Mouse (Mus musculus) MEL (cell line): Measurements from ENCODE around the gene Olfr958. TPM values are rescaled to one million over a fixed set of nuclear protein-coding genes. Genes with fewer than 3 reads are reported as not detected.

Experiments
- DNase-seq: peaks from one replicate; pipeline ENCODE4 v3.0.0; 2011; ENCODE audit warnings: low read depth, low spot score
- H3K27ac ChIP-seq: 2 replicates; pipeline ENCODE4 v1.5.1; 2012; ENCODE audit warnings: low read depth, mild to moderate bottlenecking, control low read depth, low read length, moderate library complexity; ENCODE audit not compliant: control insufficient read depth
- H3K27me3 ChIP-seq, 2 experiments: fragments of 150-350 bp in 1 of 2; sonication (generic) in 1 of 2; 2 replicates each; pipeline ENCODE4 v1.6.1; 2012; ENCODE audit warnings: low read length in 2 of 2, mild to moderate bottlenecking in 2 of 2, improper control_type of control experiment in 1 of 2, moderate library complexity in 1 of 2; ENCODE audit not compliant: insufficient read depth in 2 of 2, control insufficient read depth in 1 of 2
- H3K36me3 ChIP-seq, 2 experiments: 2 replicates each; pipeline ENCODE4 v1.6.1; 2012 to 2014; ENCODE audit warnings: low read length in 2 of 2, improper control_type of control experiment in 1 of 2, inconsistent platforms in 1 of 2, mild to moderate bottlenecking in 1 of 2; ENCODE audit not compliant: insufficient read depth in 2 of 2, control insufficient read depth in 1 of 2
- H3K4me1 ChIP-seq, 2 experiments: fragments of 150-350 bp in 1 of 2; sonication (generic) in 1 of 2; 2 replicates each; pipeline ENCODE4 v1.6.1; 2012; ENCODE audit warnings: low read length in 2 of 2, improper control_type of control experiment in 1 of 2, mild to moderate bottlenecking in 1 of 2; ENCODE audit not compliant: insufficient read depth in 2 of 2, control insufficient read depth in 1 of 2
- H3K4me3 ChIP-seq, 2 experiments: fragments of 150-350 bp in 1 of 2; sonication (generic) in 1 of 2; 2 replicates each; pipeline ENCODE4 v1.5.1; 2012; ENCODE audit warnings: low read depth in 2 of 2, low read length in 2 of 2, mild to moderate bottlenecking in 2 of 2, moderate library complexity in 2 of 2, control low read depth in 1 of 2, improper control_type of control experiment in 1 of 2; ENCODE audit not compliant: control insufficient read depth in 1 of 2, insufficient read depth in 1 of 2
- H3K79me2 ChIP-seq: 2 replicates; pipeline ENCODE4 v1.6.1; 2012; ENCODE audit warnings: mild to moderate bottlenecking, low read length, moderate library complexity; ENCODE audit not compliant: control insufficient read depth, poor library complexity, insufficient read depth
- H3K9ac ChIP-seq: 2 replicates; pipeline ENCODE4 v1.6.1; 2012; ENCODE audit warnings: low read depth, mild to moderate bottlenecking, control low read depth, low read length, moderate library complexity; ENCODE audit not compliant: control insufficient read depth, poor library complexity, severe bottlenecking
- H3K9me3 ChIP-seq: fragments of 150-350 bp; sonication (generic); replicated peaks from 2 replicates; pipeline ENCODE4 v1.6.1; 2012; ENCODE audit warnings: mild to moderate bottlenecking, low read length, improper control_type of control experiment, moderate library complexity; ENCODE audit not compliant: insufficient read depth
- BHLHE40 ChIP-seq: IDR thresholded peaks from 2 replicates; pipeline ENCODE4 v1.6.1; 2012; ENCODE audit warnings: low read depth, mild to moderate bottlenecking, inconsistent platforms, low read length, improper control_type of control experiment, borderline replicate concordance
- CHD1 ChIP-seq: IDR thresholded peaks from 2 replicates; pipeline ENCODE4 v1.6.1; 2012; ENCODE audit warnings: low read depth, mild to moderate bottlenecking, inconsistent platforms, low read length, improper control_type of control experiment
- CHD2 ChIP-seq: IDR thresholded peaks from 2 replicates; pipeline ENCODE4 v1.6.1; 2011; ENCODE audit warnings: low read length, improper control_type of control experiment
- CTCF ChIP-seq, 3 experiments: IDR thresholded peaks in 2 of 3; conservative IDR thresholded peaks in 1 of 3; 2 replicates each; pipeline ENCODE4 v1.5.1; 2011 to 2012; ENCODE audit warnings: low read length in 3 of 3, low read depth in 2 of 3, mild to moderate bottlenecking in 2 of 3, improper control_type of control experiment in 1 of 3, inconsistent platforms in 1 of 3, mixed read lengths in 1 of 3, moderate library complexity in 1 of 3; ENCODE audit not compliant: control insufficient read depth in 1 of 3, insufficient read depth in 1 of 3, poor library complexity in 1 of 3, severe bottlenecking in 1 of 3
- E2F4 ChIP-seq: IDR thresholded peaks from 2 replicates; pipeline ENCODE4 v1.6.1; 2011; ENCODE audit warnings: low read depth, low read length, improper control_type of control experiment, borderline replicate concordance
- ELF1 ChIP-seq: IDR thresholded peaks from 2 replicates; pipeline ENCODE4 v1.6.1; 2014; ENCODE audit warnings: low read depth, mild to moderate bottlenecking, inconsistent platforms, low read length, improper control_type of control experiment, moderate library complexity
- EP300 ChIP-seq, 2 experiments: IDR thresholded peaks; 2 replicates each; pipeline ENCODE4 v1.6.1; 2011; ENCODE audit warnings: improper control_type of control experiment in 2 of 2, low read length in 2 of 2, low read depth in 1 of 2, mild to moderate bottlenecking in 1 of 2
- ETS1 ChIP-seq: IDR thresholded peaks from 2 replicates; pipeline ENCODE4 v1.6.1; 2012; ENCODE audit warnings: low read depth, mild to moderate bottlenecking, inconsistent platforms, low read length, improper control_type of control experiment, moderate library complexity
- GABPA ChIP-seq: IDR thresholded peaks from 2 replicates; pipeline ENCODE4 v1.6.1; 2012; ENCODE audit warnings: low read depth, mild to moderate bottlenecking, inconsistent platforms, low read length, improper control_type of control experiment, moderate library complexity
- GATA1 ChIP-seq: IDR thresholded peaks from 2 replicates; pipeline ENCODE4 v1.6.1; 2011; ENCODE audit warnings: low read depth, low read length, improper control_type of control experiment
- HCFC1 ChIP-seq: IDR thresholded peaks from 2 replicates; pipeline ENCODE4 v1.6.1; 2012; ENCODE audit warnings: low read depth, mild to moderate bottlenecking, inconsistent platforms, low read length, improper control_type of control experiment, moderate library complexity
- JUND ChIP-seq: IDR thresholded peaks from 2 replicates; pipeline ENCODE4 v1.6.1; 2011; ENCODE audit warnings: low read depth, mild to moderate bottlenecking, improper control_type of control experiment, low read length
- KAT2A ChIP-seq: conservative IDR thresholded peaks from 2 replicates; pipeline ENCODE4 v1.6.1; 2012; ENCODE audit warnings: low read depth, low read length, improper control_type of control experiment, inconsistent platforms
- MEF2A ChIP-seq: IDR thresholded peaks from 2 replicates; pipeline ENCODE4 v1.6.1; 2014; ENCODE audit warnings: low read depth, mild to moderate bottlenecking, inconsistent platforms, low read length, improper control_type of control experiment; ENCODE audit not compliant: poor library complexity, insufficient replicate concordance, severe bottlenecking; ENCODE audit errors: extremely low read depth
- MYB ChIP-seq: IDR thresholded peaks from 2 replicates; pipeline ENCODE4 v1.6.1; 2011; ENCODE audit warnings: mild to moderate bottlenecking, low read depth, low read length, improper control_type of control experiment
- MYC ChIP-seq: IDR thresholded peaks from 2 replicates; pipeline ENCODE4 v1.6.1; 2011; ENCODE audit warnings: low read depth, mild to moderate bottlenecking, low read length, improper control_type of control experiment, moderate library complexity
- RAD21 ChIP-seq: IDR thresholded peaks from 2 replicates; pipeline ENCODE4 v1.6.1; 2011; ENCODE audit warnings: mild to moderate bottlenecking, low read depth, low read length, improper control_type of control experiment
- RCOR1 ChIP-seq: IDR thresholded peaks from 2 replicates; pipeline ENCODE4 v1.6.1; 2012; ENCODE audit warnings: low read depth, mild to moderate bottlenecking, inconsistent platforms, low read length, improper control_type of control experiment
- SMC3 ChIP-seq: IDR thresholded peaks from 2 replicates; pipeline ENCODE4 v1.6.1; 2011; ENCODE audit warnings: low read depth, low read length, improper control_type of control experiment
- TAL1 ChIP-seq: IDR thresholded peaks from 2 replicates; pipeline ENCODE4 v1.6.1; 2012; ENCODE audit warnings: mild to moderate bottlenecking, inconsistent platforms, low read length, moderate library complexity, mixed read lengths
- TBP ChIP-seq: IDR thresholded peaks from 2 replicates; pipeline ENCODE4 v1.8.0; 2011; ENCODE audit warnings: low read depth, low read length, improper control_type of control experiment
- TCF12 ChIP-seq: IDR thresholded peaks from 2 replicates; pipeline ENCODE4 v1.6.1; 2014; ENCODE audit warnings: low read depth, mild to moderate bottlenecking, inconsistent platforms, low read length, improper control_type of control experiment, moderate library complexity
- USF1 ChIP-seq: IDR thresholded peaks from 2 replicates; pipeline ENCODE4 v1.6.1; 2014; ENCODE audit warnings: low read depth, mild to moderate bottlenecking, inconsistent platforms, low read length, improper control_type of control experiment, moderate library complexity
- polyA plus RNA-seq, 2 experiments: library from polyadenylated mRNA; stranded (reverse) in 1 of 2; unstranded in 1 of 2; fragments of >175 nt in 1 of 2; fragments of >200 nt in 1 of 2; gene quantifications; 2 replicates each; pipeline versions ENCODE4 v1.2.1 to v1.2.4; 2012; ENCODE audit warnings: low replicate concordance in 2 of 2, low read depth in 1 of 2; ENCODE audit not compliant: insufficient read length in 2 of 2, insufficient read depth in 1 of 2, missing spikeins in 1 of 2
- total RNA-seq: library from RNA; depleted of rRNA; stranded (reverse); fragments of 300-350 nt; gene quantifications from 2 replicates; pipeline ENCODE4 v1.2.3, GENCODE M21; 2012

The Olfr958 gene
- total and polyA plus RNA-seq, 3 experiments: not detected

DNA sequence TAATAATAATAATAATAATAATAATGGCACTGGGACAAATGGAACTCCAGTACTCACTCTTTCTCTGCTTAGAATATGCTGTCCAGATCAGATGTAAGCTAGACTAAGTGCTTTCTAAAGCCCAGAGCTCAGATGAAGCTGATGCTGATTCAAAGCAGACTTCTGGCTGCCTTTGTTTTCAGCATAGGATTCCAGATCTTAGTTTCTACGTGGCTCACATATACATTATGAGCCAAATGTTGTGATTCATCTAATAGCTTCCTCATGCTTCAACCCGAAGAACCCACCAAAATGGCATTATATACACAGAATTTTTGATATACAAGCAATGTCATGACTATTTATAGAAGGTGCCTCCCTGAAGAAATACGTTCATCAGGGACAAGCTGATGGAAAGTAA is 38.3 kb downstream of the Olfr958 start, which contains the start of gene Olfr957:
Gene Olfr957 (minus strand): TSS at position 279 of the 400 bp plus-strand sequence.
- DNase-seq: no peak
- Histone ChIP-seq H3K36me3 (no peaks in the 10 kb centered on the region), H3K4me1 (no peaks in the 10 kb centered on the region), H3K27me3 (no peaks in the 10 kb centered on the region), H3K9ac (no peak within 1 kb of the TSS), H3K27ac (no peak within 1 kb of the TSS), H3K9me3 (no peaks in the 10 kb centered on the region), H3K79me2 (no peaks in the 10 kb centered on the region), H3K4me3 (no peak within 1 kb of the TSS)
- no peak for TF ChIP-seq TAL1
- TF ChIP-seq JUND: no peak
- TF ChIP-seq TBP: no peak

DNA sequence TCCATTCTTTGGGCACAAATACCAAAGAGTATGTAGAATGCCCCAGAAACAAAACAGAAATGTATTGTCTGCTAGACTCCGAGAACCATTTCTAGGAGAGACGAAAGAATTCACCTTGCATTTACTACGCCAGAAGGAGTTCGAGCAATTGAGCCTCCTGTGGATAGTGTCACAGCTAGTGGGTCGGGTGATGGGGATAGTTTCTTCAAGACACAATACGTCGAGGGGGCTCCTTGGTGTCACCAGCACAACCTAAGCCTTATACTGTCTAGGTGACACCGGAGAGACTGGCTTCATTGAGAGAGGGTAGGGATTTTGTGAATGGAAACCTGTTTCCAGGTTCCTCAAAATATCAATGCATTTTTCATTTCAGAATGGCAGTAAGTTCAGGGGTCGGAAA is 44.4 kb downstream of the Olfr958 start:
- no peak for DNase-seq
- no peaks in the 10 kb centered on the region for H3K9me3 ChIP-seq
- no peak overlapping the region for H3K4me3 ChIP-seq
- no peak overlapping the region for H3K27ac ChIP-seq
- no peaks in the 10 kb centered on the region for H3K79me2 ChIP-seq
- no peaks in the 10 kb centered on the region for H3K36me3 ChIP-seq
- H3K9ac ChIP-seq: no peak overlapping the region
- no peaks in the 10 kb centered on the region for H3K27me3 ChIP-seq
- TF ChIP-seq SMC3: no peak
- no peak for TF ChIP-seq MEF2A
- TF ChIP-seq GATA1: no peak
- no peak for TF ChIP-seq MYC
- no peak for TF ChIP-seq JUND
- no peak for TF ChIP-seq HCFC1
- TF ChIP-seq BHLHE40: no peak
- no peak for TF ChIP-seq KAT2A
- no peak for TF ChIP-seq ELF1
- no peak for TF ChIP-seq TCF12
- TF ChIP-seq CHD1: no peak
- no peak for TF ChIP-seq ETS1
- no peak for TF ChIP-seq RAD21
- TF ChIP-seq TAL1: no peak
- TF ChIP-seq CHD2: no peak
- H3K4me1 ChIP-seq: no peaks in the 10 kb centered on the region

DNA sequence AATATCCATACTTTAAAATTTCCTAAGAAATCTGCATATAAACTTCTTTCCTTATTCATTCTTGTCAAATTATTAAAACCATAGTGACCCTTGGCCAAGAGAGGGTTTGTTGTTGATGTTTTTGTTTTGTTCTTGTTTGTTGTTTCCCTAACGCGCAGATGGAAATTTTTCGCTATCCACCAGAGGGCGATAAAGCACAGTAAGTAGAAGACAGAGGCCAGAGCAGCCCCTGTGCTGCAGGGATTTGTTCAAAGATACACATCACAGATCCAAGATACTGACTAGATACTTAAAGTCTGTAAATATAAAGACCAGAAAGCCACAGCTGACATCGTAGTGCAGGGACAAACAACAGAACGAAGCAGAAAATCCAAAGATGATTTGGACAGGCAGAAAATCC is 44.9 kb downstream of the Olfr958 start:
- no peak for TF ChIP-seq RCOR1
- peak; percentile 22; the same call in 1 of the 2 replicates for TF ChIP-seq SMC3
- no peak for TF ChIP-seq GABPA
- TF ChIP-seq BHLHE40: no peak
- peak; percentile 32 for TF ChIP-seq RAD21
- TF ChIP-seq USF1: no peak
- TF ChIP-seq HCFC1: no peak
- no peak for TF ChIP-seq KAT2A
- no peak for TF ChIP-seq MYB
- no peak for TF ChIP-seq E2F4
- no peak for TF ChIP-seq EP300 (IDR thresholded peaks at IDR 0.05; ENCODE audit: low read depth in 1 of 2, low read length in 2 of 2)
- TF ChIP-seq CTCF (IDR thresholded peaks at IDR 0.05 in 2 of 3, conservative IDR thresholded peaks at IDR 0.05 in 1 of 3; ENCODE audit: control insufficient read depth in 1 of 3, insufficient read depth in 1 of 3, low read depth in 2 of 3, low read length in 3 of 3, poor library complexity in 1 of 3, severe bottlenecking in 1 of 3): peak; percentile 18 to 41 (median 32); a peak in 4 of 6 replicates
- TF ChIP-seq, all 39 proteins: peak for 3
- H3K4me3 ChIP-seq: no peak overlapping the region
- H3K9ac ChIP-seq: no peak overlapping the region
- DNase-seq: peak; percentile 22
- no peaks in the 10 kb centered on the region for H3K36me3 ChIP-seq
- no peaks in the 10 kb centered on the region for H3K79me2 ChIP-seq
- no peaks in the 10 kb centered on the region for H3K9me3 ChIP-seq
- H3K27me3 ChIP-seq: no peaks in the 10 kb centered on the region
- no peaks in the 10 kb centered on the region for H3K4me1 ChIP-seq
- no peak overlapping the region for H3K27ac ChIP-seq
